ENCODE assay signal across 16 mouse cellular contexts in the genomic region with DNA sequence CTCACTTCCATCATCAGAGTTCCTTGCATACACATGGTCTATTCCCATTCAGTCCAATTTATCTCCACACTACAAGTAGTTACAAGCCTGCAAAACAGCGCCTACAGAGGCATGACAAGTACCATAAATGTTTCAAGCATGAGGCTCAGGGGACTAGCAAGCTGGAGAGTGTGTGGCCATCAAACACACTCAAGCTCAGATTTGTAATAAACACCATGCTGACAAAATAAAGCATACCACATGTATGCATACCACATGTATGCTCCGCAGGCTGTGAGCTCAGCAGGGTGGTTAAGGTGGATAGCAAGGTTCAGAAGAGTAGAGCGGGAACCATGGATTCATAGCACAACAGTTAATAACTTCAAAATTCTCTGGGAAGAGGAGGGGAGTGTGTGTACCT.
"Had no signal": no experiment of that assay in that cellular context is flagged by ENCODE, and none has a peak within 500 bp of the region (broad histone marks: within the 10 kb centered on the region; RNA-seq: fewer than 3 reads in every experiment).

No protein-coding gene starts in this region.

- H3K9ac ChIP-seq: neural tube, embryonic 13.5 days; neural tube, embryonic 15.5 days; stomach, embryonic 15.5 days had no signal

- H3K27me3 ChIP-seq: neural tube, embryonic 13.5 days; neural tube, embryonic 15.5 days; stomach, embryonic 15.5 days had no signal

- H3K4me2 ChIP-seq: neural tube, embryonic 13.5 days; neural tube, embryonic 15.5 days; stomach, embryonic 15.5 days had no signal

- H3K27ac ChIP-seq: neural tube, embryonic 13.5 days; neural tube, embryonic 15.5 days; stomach, embryonic 15.5 days; stomach, postnatal 0 days had no signal

- H3K4me1 ChIP-seq: neural tube, embryonic 13.5 days; neural tube, embryonic 15.5 days; stomach, embryonic 15.5 days had no signal

- H3K4me3 ChIP-seq: neural tube, embryonic 13.5 days; neural tube, embryonic 15.5 days; stomach, embryonic 15.5 days had no signal

- DNase-seq: retina, postnatal 1 day; right cerebral cortex, adult 18-20 months; right cerebral cortex, postnatal 14 days; right cerebral cortex, postnatal 25 days; right cerebral cortex, postnatal 4 days; spleen, adult 18-20 months; thymus, adult 18-20 months; thymus, adult 2 months; thymus, postnatal 14 days; thymus, postnatal 25 days; thymus, postnatal 36 days; thymus, postnatal 4 days had no signal

- H3K9me3 ChIP-seq: neural tube, embryonic 13.5 days; neural tube, embryonic 15.5 days; stomach, embryonic 15.5 days had no signal

- H3K36me3 ChIP-seq: neural tube, embryonic 13.5 days; neural tube, embryonic 15.5 days; stomach, embryonic 15.5 days had no signal
